Mouse (Mus musculus) kidney, embryonic 14.5 days (tissue): Measurements from ENCODE around the gene Cnpy3. TPM values are rescaled to one million over a fixed set of nuclear protein-coding genes. Genes with fewer than 3 reads are reported as not detected.

Source experiments
- ATAC-seq: fragments of 200-750 bp; cut with Nextera tagmentation; 2 replicates; pipeline ENCODE4 v1.8.0; 2017; ENCODE audit warnings: moderate number of reproducible peaks, mild to moderate bottlenecking, moderate TSS enrichment, moderate library complexity; ENCODE audit not compliant: low FRiP score, low TSS enrichment
- H3K27ac ChIP-seq: fragments of 300-500 bp; sonication (generic); 2 replicates; pipeline ENCODE4 v1.5.1; 2014; ENCODE audit warnings: low read depth, mild to moderate bottlenecking, low read length, moderate library complexity, mixed read lengths
- H3K27me3 ChIP-seq: fragments of 300-500 bp; sonication (generic); 2 replicates; pipeline ENCODE4 v1.6.1; 2014; ENCODE audit warnings: mild to moderate bottlenecking, low read length; ENCODE audit not compliant: control insufficient read depth, insufficient read depth
- H3K36me3 ChIP-seq: fragments of 300-500 bp; sonication (generic); 2 replicates; pipeline ENCODE4 v1.6.1; 2014; ENCODE audit warnings: low read length, mixed read lengths; ENCODE audit not compliant: control insufficient read depth, insufficient read depth
- H3K4me1 ChIP-seq: fragments of 300-500 bp; sonication (generic); 2 replicates; pipeline ENCODE4 v1.6.1; 2014; ENCODE audit warnings: low read length, mixed read lengths; ENCODE audit not compliant: control insufficient read depth, insufficient read depth
- H3K4me2 ChIP-seq: fragments of 300-500 bp; sonication (generic); replicated peaks from 2 replicates; pipeline ENCODE4 v1.6.1; 2014; ENCODE audit warnings: low read depth, mild to moderate bottlenecking, low read length
- H3K4me3 ChIP-seq: fragments of 300-500 bp; sonication (generic); 2 replicates; pipeline ENCODE4 v1.5.1; 2014; ENCODE audit warnings: mild to moderate bottlenecking, low read length
- H3K9ac ChIP-seq: fragments of 300-500 bp; sonication (generic); 2 replicates; pipeline ENCODE4 v1.6.1; 2014; ENCODE audit warnings: low read depth, mild to moderate bottlenecking, low read length, moderate library complexity
- H3K9me3 ChIP-seq: fragments of 300-500 bp; sonication (generic); 2 replicates; pipeline ENCODE4 v1.6.1; 2016; ENCODE audit warnings: low read length; ENCODE audit not compliant: control insufficient read depth
- WGBS: fragments of 180-500 bp; shearing (Covaris S2); extraction: QIAGEN DNeasy Blood & Tissue Kit; methylation state at CpG from one replicate; pipeline ENCODE4 v1.1.7; 2014; 5-methylcytosine and 5-hydroxymethylcytosine counted together
- polyA plus RNA-seq: library from polyadenylated mRNA; unstranded; fragments of >200 nt; fragmentation: Nextera tagmentation; extraction: Ambion mirVana; gene quantifications from 2 replicates; pipeline ENCODE4 v1.2.1, GENCODE M21; 2014

Gene Cnpy3
- polyA plus RNA-seq, 1 experiment from 2014 or later: 71.5 TPM

- H3K27me3 ChIP-seq: no peaks in the 10 kb centered on the region
- no peak overlapping the region for H3K4me2 ChIP-seq
- no peak overlapping the region for H3K27ac ChIP-seq
- H3K9ac ChIP-seq: no peak overlapping the region
- H3K4me3 ChIP-seq: no peak overlapping the region
- H3K4me1 ChIP-seq: peaks cover 10% of the 10 kb centered on the region
- no peaks in the 10 kb centered on the region for H3K9me3 ChIP-seq
- WGBS: 94% methylated on average over 11 of the region's 11 CpGs
- ATAC-seq: no peak
- H3K36me3 ChIP-seq: peaks cover 25% of the 10 kb centered on the region
Measured at GRCm38 (mm10) chr17:46714756-46715481, 37.1 kb downstream of the Cnpy3 start.

DNA sequence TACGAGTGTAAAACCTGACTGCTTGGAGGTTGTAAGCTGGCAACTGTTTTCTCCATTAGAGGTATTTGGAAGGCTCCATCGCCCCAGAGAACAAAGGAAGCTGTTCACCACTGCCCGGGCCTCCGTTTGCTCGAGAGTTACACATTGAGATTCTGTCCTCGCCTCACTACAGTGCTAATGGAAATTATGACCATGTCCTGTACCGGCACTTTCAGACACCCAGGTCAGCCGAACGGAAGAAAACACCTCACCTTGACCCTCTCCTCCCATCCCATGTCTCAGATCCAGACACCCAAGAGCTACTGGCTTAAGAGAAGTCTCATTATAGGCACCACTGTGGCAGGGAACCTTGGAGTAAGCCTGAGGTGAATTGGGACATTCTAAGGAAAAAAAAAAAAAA lies 38.2 kb downstream of the Cnpy3 start:
- Histone ChIP-seq H3K36me3 (peaks cover 25% of the 10 kb centered on the region), H3K4me2 (no peak overlapping the region), H3K9ac (no peak overlapping the region), H3K27me3 (no peaks in the 10 kb centered on the region), H3K4me3 (no peak overlapping the region), H3K4me1 (peaks cover 10% of the 10 kb centered on the region), H3K27ac (no peak overlapping the region), H3K9me3 (no peaks in the 10 kb centered on the region)
- WGBS: 85% methylated on average over 9 of the region's 9 CpGs
- no peak for ATAC-seq

GRCm38 (mm10) chr17:46712442-46712841 lies 39.6 kb downstream of the Cnpy3 start:
- H3K27me3 ChIP-seq: no peaks in the 10 kb centered on the region
- ATAC-seq: no peak
- peak overlapping the region; percentile 93 for H3K9ac ChIP-seq
- no peaks in the 10 kb centered on the region for H3K9me3 ChIP-seq
- peak overlapping the region; percentile 97 for H3K4me2 ChIP-seq
- 66% methylated on average over 7 of the region's 7 CpGs for WGBS
- H3K4me3 ChIP-seq: peak overlapping the region; percentile 100
- no peak overlapping the region for H3K27ac ChIP-seq
- H3K4me1 ChIP-seq: peaks cover 10% of the 10 kb centered on the region
- H3K36me3 ChIP-seq: peaks cover 25% of the 10 kb centered on the region

GRCm38 (mm10) chr17:46711612-46712271 lies 40.3 kb downstream of the Cnpy3 start:
- Histone ChIP-seq H3K36me3 (peaks cover 20% of the 10 kb centered on the region), H3K9me3 (no peaks in the 10 kb centered on the region), H3K9ac (peak overlapping the region; percentile 93), H3K27ac (0 out of 2 replicates have a peak overlapping the region, but pooled peaks have one; percentile 56), H3K4me1 (peaks cover 10% of the 10 kb centered on the region), H3K27me3 (no peaks in the 10 kb centered on the region), H3K4me3 (peak overlapping the region; percentile 100), H3K4me2 (peak overlapping the region; percentile 97)
- peak; percentile 36 for ATAC-seq
- under 1% methylated on average over 72 of the region's 76 CpGs for WGBS

- Histone ChIP-seq H3K4me2 (peak within 1 kb of the TSS; percentile 97), H3K27ac (peak within 1 kb of the TSS; percentile 56; the same call in 1 of the 2 replicates), H3K9me3 (no peaks in the 10 kb centered on the region), H3K27me3 (no peaks in the 10 kb centered on the region), H3K9ac (peak within 1 kb of the TSS; percentile 93), H3K4me3 (peak within 1 kb of the TSS; percentile 100), H3K4me1 (peaks cover 10% of the 10 kb centered on the region), H3K36me3 (peaks cover 20% of the 10 kb centered on the region)
- WGBS: 7% methylated on average over 36 of the region's 36 CpGs
- ATAC-seq: peak; percentile 92
Measured at GRCm38 (mm10) chr17:46710959-46711597, 40.9 kb downstream of the Cnpy3 start, which contains the start of gene Pex6. Pex6 (plus strand) TSS chr17:46711463.

DNA sequence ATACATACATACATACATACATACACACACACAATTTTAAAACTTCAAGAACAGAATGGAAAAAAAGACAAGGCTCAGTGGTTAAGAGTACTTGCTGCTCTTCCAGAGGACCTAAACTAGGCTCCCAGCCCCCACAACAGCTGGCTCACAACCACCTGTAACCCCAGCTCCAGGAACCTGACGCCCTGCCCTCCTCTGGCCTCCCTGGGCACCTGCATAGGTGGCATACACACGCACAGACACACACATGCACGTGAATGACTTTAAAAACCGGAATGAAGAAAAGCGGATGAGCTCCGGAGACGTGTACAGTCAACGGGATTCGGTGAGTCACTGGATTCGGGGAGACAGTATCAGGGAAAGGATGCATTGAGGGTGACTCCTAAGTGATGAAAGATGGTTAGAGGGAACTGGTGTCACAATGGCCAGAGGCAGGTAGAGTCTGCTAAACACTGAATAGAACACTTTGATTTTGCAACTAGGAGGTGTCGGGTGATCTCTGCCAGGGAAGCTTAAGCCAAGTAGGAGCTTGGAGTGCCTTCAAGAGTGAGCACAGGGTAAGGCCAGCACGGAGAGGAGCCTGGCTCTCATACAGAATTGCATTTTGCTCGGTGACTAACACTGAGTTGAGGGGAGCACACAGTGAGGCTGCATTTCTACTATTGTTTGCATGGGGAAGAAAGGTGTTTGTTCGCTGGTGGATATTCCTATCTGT lies 45.5 kb downstream of the Cnpy3 start:
- no peak overlapping the region for H3K4me2 ChIP-seq
- H3K27me3 ChIP-seq: no peaks in the 10 kb centered on the region
- H3K4me1 ChIP-seq: peaks cover 23% of the 10 kb centered on the region
- no peaks in the 10 kb centered on the region for H3K9me3 ChIP-seq
- ATAC-seq: no peak
- no peak overlapping the region for H3K4me3 ChIP-seq
- 90% methylated on average over 14 of the region's 14 CpGs for WGBS
- no peaks in the 10 kb centered on the region for H3K36me3 ChIP-seq
- H3K27ac ChIP-seq: no peak overlapping the region
- H3K9ac ChIP-seq: no peak overlapping the region

- ATAC-seq: peak; percentile 95
- Histone ChIP-seq H3K4me1 (peaks cover 23% of the 10 kb centered on the region), H3K27me3 (no peaks in the 10 kb centered on the region), H3K36me3 (no peaks in the 10 kb centered on the region), H3K4me3 (peak within 1 kb of the TSS; percentile 92), H3K27ac (peak within 1 kb of the TSS; percentile 94), H3K4me2 (peak within 1 kb of the TSS; percentile 71), H3K9ac (peak within 1 kb of the TSS; percentile 90), H3K9me3 (no peaks in the 10 kb centered on the region)
- under 1% methylated on average over 48 of the region's 48 CpGs for WGBS
Measured at GRCm38 (mm10) chr17:46704887-46705835, 46.9 kb downstream of the Cnpy3 start, which contains the start of gene Ppp2r5d. Ppp2r5d (minus strand) TSS chr17:46705111.
